Mouse (Mus musculus) liver, embryonic 13.5 days (tissue): ENCODE results near the gene Rab23. TPM values are rescaled to one million over a fixed set of nuclear protein-coding genes. Genes with fewer than 3 reads are reported as not detected.

Source experiments
- ATAC-seq: fragments of 200-750 bp; cut with Nextera tagmentation; 2 replicates; pipeline ENCODE4 v1.8.0; 2017; ENCODE audit warnings: low read depth, mild to moderate bottlenecking, moderate number of reproducible peaks, moderate library complexity
- DNase-seq: peaks from one replicate; pipeline ENCODE4 v3.0.0; 2022
- H3K27ac ChIP-seq: fragments of 300-500 bp; sonication (generic); 2 replicates; pipeline ENCODE4 v1.5.1; 2015; ENCODE audit warnings: moderate library complexity, mild to moderate bottlenecking, inconsistent platforms
- H3K27me3 ChIP-seq: fragments of 300-500 bp; sonication (generic); 2 replicates; pipeline ENCODE4 v1.6.1; 2015; ENCODE audit warnings: mild to moderate bottlenecking, inconsistent platforms
- H3K36me3 ChIP-seq: fragments of 300-500 bp; sonication (generic); 2 replicates; pipeline ENCODE4 v1.6.1; 2015; ENCODE audit warnings: mild to moderate bottlenecking, inconsistent platforms
- H3K4me1 ChIP-seq: fragments of 300-500 bp; sonication (generic); replicated peaks from 2 replicates; pipeline ENCODE4 v1.6.1; 2015; ENCODE audit warnings: inconsistent platforms
- H3K4me2 ChIP-seq: fragments of 300-500 bp; sonication (generic); 2 replicates; pipeline ENCODE4 v1.6.1; 2015; ENCODE audit warnings: inconsistent platforms, mild to moderate bottlenecking, moderate library complexity
- H3K4me3 ChIP-seq: fragments of 300-500 bp; sonication (generic); replicated peaks from 2 replicates; pipeline ENCODE4 v1.5.1; 2015; ENCODE audit warnings: mild to moderate bottlenecking, inconsistent platforms
- H3K9ac ChIP-seq: fragments of 300-500 bp; sonication (generic); 2 replicates; pipeline ENCODE4 v1.6.1; 2015; ENCODE audit warnings: mild to moderate bottlenecking, inconsistent platforms
- H3K9me3 ChIP-seq: fragments of 300-500 bp; sonication (generic); replicated peaks from 2 replicates; pipeline ENCODE4 v1.6.1; 2016; ENCODE audit warnings: inconsistent platforms
- WGBS: fragments of 180-500 bp; shearing (Covaris S2); methylation state at CpG from one replicate; pipeline ENCODE4 v1.1.7; 2015; ENCODE audit not compliant: insufficient replicate concordance; 5-methylcytosine and 5-hydroxymethylcytosine counted together
- polyA plus RNA-seq: library from polyadenylated mRNA; unstranded; fragments of >200 nt; fragmentation: Nextera tagmentation; extraction: Ambion mirVana; gene quantifications from 2 replicates; pipeline ENCODE4 v1.2.1, GENCODE M21; 2015

Gene Rab23
- polyA plus RNA-seq, 1 experiment from 2014 or later, result 4.8 TPM

GRCm38 (mm10) chr1:33690087-33690448, 29.6 kb upstream of the Rab23 start:
- ATAC-seq, result no peak
- WGBS, result 45% methylated on average over 4 of the region's 4 CpGs
- no peak for DNase-seq

GRCm38 (mm10) chr1:33693893-33694292, 25.8 kb upstream of the Rab23 start:
- Histone ChIP-seq H3K27ac (no peak overlapping the region), H3K36me3 (no peaks in the 10 kb centered on the region), H3K4me2 (no peak overlapping the region), H3K9ac (no peak overlapping the region), H3K27me3 (no peaks in the 10 kb centered on the region), H3K4me1 (no peaks in the 10 kb centered on the region), H3K9me3 (no peaks in the 10 kb centered on the region), H3K4me3 (no peak overlapping the region)
- 60% methylated on average over 3 of the region's 3 CpGs for WGBS
- DNase-seq, result no peak
- no peak for ATAC-seq

More at GRCm38 (mm10) chr1:33690087-33690448, 29.6 kb upstream of the Rab23 start:
- H3K9ac ChIP-seq, result no peak overlapping the region
- H3K36me3 ChIP-seq, result no peaks in the 10 kb centered on the region
- no peak overlapping the region for H3K4me2 ChIP-seq
- no peak overlapping the region for H3K4me3 ChIP-seq
- H3K9me3 ChIP-seq, result no peaks in the 10 kb centered on the region
- H3K27me3 ChIP-seq, result 0 out of 2 replicates have a peak, but pooled peaks cover 6% of the 10 kb centered on the region
- H3K4me1 ChIP-seq, result no peaks in the 10 kb centered on the region
- H3K27ac ChIP-seq, result no peak overlapping the region

DNA sequence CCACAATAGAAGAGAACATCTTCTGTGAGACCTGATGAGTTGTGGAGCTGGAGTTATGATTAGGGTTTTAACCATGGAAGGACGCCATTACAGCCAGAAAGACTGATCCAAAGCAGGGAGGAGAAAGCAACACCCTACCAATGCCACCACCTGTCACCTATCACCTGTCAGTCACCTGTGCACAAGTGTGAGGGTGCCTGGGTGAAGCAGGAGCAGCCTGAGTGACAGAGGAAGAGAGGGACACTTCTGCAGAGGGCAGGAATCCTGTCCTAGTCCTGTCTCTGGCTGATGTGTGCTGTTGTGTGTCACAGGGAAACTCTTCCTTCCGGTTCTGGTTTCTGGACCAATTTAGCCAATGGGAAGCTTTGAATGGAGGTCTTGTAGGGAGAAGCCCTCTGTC, 23.7 kb upstream of the Rab23 start:
- Histone ChIP-seq H3K36me3 (no peaks in the 10 kb centered on the region), H3K4me1 (no peaks in the 10 kb centered on the region), H3K9me3 (no peaks in the 10 kb centered on the region), H3K4me3 (no peak overlapping the region), H3K27ac (no peak overlapping the region), H3K27me3 (no peaks in the 10 kb centered on the region), H3K9ac (no peak overlapping the region), H3K4me2 (no peak overlapping the region)
- 59% methylated on average over 2 of the region's 2 CpGs for WGBS
- DNase-seq, result no peak
- no peak for ATAC-seq

GRCm38 (mm10) chr1:33701244-33701643, 18.4 kb upstream of the Rab23 start:
- 73% methylated on average over 3 of the region's 3 CpGs for WGBS
- no peaks in the 10 kb centered on the region for H3K27me3 ChIP-seq
- no peak for ATAC-seq

GRCm38 (mm10) chr1:33709615-33710014, 10.1 kb upstream of the Rab23 start:
- Histone ChIP-seq H3K27ac (no peak overlapping the region), H3K4me1 (peaks cover 9% of the 10 kb centered on the region), H3K4me2 (no peak overlapping the region), H3K36me3 (no peaks in the 10 kb centered on the region), H3K9me3 (no peaks in the 10 kb centered on the region), H3K9ac (no peak overlapping the region), H3K4me3 (no peak overlapping the region), H3K27me3 (peaks cover 8% of the 10 kb centered on the region)
- DNase-seq (no peak), ATAC-seq (peak; percentile 68)
- 20% methylated on average over 2 of the region's 2 CpGs for WGBS

More at GRCm38 (mm10) chr1:33701244-33701643, 18.4 kb upstream of the Rab23 start:
- no peak overlapping the region for H3K4me2 ChIP-seq
- no peaks in the 10 kb centered on the region for H3K36me3 ChIP-seq
- H3K9ac ChIP-seq, result no peak overlapping the region
- no peak overlapping the region for H3K4me3 ChIP-seq
- H3K4me1 ChIP-seq, result no peaks in the 10 kb centered on the region
- no peak for DNase-seq
- H3K9me3 ChIP-seq, result no peaks in the 10 kb centered on the region
- H3K27ac ChIP-seq, result no peak overlapping the region

- no peak overlapping the region for H3K27ac ChIP-seq
- no peaks in the 10 kb centered on the region for H3K9me3 ChIP-seq
Observed at GRCm38 (mm10) chr1:33712026-33712425, 7.7 kb upstream of the Rab23 start.

DNA sequence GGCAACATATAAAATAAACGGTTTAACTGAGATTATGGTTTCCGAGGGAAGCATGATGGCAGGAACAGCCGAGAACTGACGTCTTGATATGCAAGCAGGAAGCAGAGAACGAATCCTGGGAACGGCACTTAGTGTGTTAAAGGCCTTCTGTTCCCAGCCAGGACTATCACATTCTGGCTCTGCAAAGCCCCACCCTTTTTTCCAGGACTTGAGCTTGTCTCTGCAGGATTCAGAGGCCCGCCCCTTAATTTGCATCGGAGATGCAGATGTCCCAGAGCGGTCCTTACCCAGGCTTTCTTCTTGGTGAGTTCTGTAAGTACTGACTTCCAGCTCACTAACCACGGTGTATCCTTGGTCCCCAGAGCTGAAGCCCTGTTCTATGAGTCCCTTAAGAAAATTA, 4.9 kb upstream of the Rab23 start:
- Histone ChIP-seq H3K9me3 (no peaks in the 10 kb centered on the region), H3K4me1 (peaks cover 7% of the 10 kb centered on the region), H3K4me3 (no peak overlapping the region), H3K4me2 (no peak overlapping the region), H3K27ac (no peak overlapping the region), H3K36me3 (no peaks in the 10 kb centered on the region), H3K27me3 (peaks cover 14% of the 10 kb centered on the region), H3K9ac (no peak overlapping the region)
- DNase-seq (no peak), ATAC-seq (no peak)
- 7% methylated on average over 10 of the region's 10 CpGs for WGBS

More at GRCm38 (mm10) chr1:33712026-33712425, 7.7 kb upstream of the Rab23 start:
- Histone ChIP-seq H3K4me2 (no peak overlapping the region), H3K4me1 (peaks cover 9% of the 10 kb centered on the region), H3K9ac (no peak overlapping the region), H3K4me3 (no peak overlapping the region), H3K27me3 (peaks cover 14% of the 10 kb centered on the region), H3K36me3 (no peaks in the 10 kb centered on the region)
- no peak for DNase-seq
- no peak for ATAC-seq
- WGBS, result 71% methylated on average over 5 of the region's 5 CpGs

GRCm38 (mm10) chr1:33717636-33718035, 2.1 kb upstream of the Rab23 start:
- no peaks in the 10 kb centered on the region for H3K9me3 ChIP-seq
- H3K4me3 ChIP-seq, result no peak overlapping the region
- H3K9ac ChIP-seq, result no peak overlapping the region
- H3K4me2 ChIP-seq, result no peak overlapping the region
- peaks cover 16% of the 10 kb centered on the region for H3K4me1 ChIP-seq
- peaks cover 11% of the 10 kb centered on the region for H3K27me3 ChIP-seq
- H3K27ac ChIP-seq, result no peak overlapping the region
- ATAC-seq (no peak), DNase-seq (no peak)
- H3K36me3 ChIP-seq, result peaks cover 7% of the 10 kb centered on the region
- WGBS, result 77% methylated on average over 1 of the region's 1 CpGs

DNA sequence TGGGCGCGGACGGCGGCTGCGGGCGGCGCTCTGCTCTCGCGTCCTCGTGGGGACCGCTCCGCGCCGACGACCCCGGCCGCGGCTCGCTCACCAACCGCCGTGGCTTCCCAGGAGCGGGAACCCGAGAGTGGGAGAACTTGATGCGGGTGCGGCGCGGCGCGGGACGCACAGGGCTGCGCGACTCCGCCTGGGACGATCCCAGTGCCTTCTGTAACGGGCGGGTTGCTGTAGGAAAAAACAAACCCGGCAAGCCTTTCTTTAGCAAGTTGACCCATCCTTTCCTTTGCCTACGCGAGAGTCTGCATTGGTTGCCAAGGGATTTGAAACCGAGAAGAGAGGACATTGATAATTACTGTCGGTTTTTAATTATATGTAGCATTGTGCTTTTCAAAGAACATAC, 544 bp downstream of the Rab23 start:
- WGBS, result under 1% methylated on average over 33 of the region's 41 CpGs
- Histone ChIP-seq H3K4me3 (peak overlapping the region; percentile 80), H3K4me1 (peaks cover 16% of the 10 kb centered on the region), H3K9ac (peak overlapping the region; percentile 87), H3K36me3 (peaks cover 26% of the 10 kb centered on the region), H3K4me2 (peak overlapping the region; percentile 79), H3K27me3 (no peaks in the 10 kb centered on the region; the same call in 1 of the 2 replicates), H3K9me3 (no peaks in the 10 kb centered on the region), H3K27ac (peak overlapping the region; percentile 84)
- DNase-seq (no peak), ATAC-seq (peak; percentile 64)

DNA sequence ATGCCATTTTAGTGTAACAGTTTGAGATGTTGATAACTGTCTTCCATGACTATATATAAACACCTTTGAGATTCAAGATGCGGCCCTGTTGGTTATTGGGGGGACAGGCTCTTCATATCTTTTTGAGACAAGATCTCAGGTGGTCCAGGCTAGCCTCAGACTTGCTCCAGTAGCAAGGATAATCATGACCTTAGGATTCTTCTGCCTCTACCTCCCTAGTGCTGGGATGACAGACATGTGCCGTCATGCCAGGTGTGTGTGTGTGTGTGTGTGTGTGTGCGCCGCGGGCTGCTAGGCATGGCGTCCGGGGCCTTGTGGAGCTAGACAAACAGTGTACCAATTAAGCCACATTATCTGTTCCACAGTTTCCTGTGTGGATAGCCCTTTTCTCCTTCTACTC, 1.3 kb downstream of the Rab23 start:
- Histone ChIP-seq H3K9me3 (no peaks in the 10 kb centered on the region), H3K4me2 (peak overlapping the region; percentile 79), H3K9ac (no peak overlapping the region; the same call in 1 of the 2 replicates), H3K4me1 (peaks cover 16% of the 10 kb centered on the region), H3K36me3 (peaks cover 34% of the 10 kb centered on the region), H3K27ac (no peak overlapping the region), H3K4me3 (peak overlapping the region; percentile 80), H3K27me3 (no peaks in the 10 kb centered on the region)
- ATAC-seq, result no peak
- no peak for DNase-seq
- WGBS, result 79% methylated on average over 7 of the region's 7 CpGs

- 87% methylated on average over 6 of the region's 6 CpGs for WGBS
Observed at GRCm38 (mm10) chr1:33724516-33724915, 4.8 kb downstream of the Rab23 start.

DNA sequence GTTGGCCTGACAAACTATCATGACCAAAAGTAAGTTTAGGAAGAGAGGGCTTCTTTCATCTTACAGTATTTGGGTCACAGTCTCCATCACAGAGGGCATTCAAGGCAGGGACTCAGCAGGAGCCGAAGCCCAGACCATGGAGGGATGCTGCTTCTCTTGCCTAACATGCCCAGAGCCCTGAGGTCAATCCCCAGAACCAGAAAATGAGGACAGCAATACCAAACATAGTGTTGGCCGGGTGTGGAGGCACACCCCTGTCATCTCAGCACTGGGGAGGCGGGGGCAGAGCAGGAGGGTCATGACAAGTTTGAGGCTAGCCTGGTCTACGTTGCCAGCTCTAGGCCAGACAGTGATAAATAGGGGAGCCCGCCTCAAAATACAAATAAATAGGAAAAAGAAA, 5.4 kb downstream of the Rab23 start:
- Histone ChIP-seq H3K27me3 (no peaks in the 10 kb centered on the region), H3K9ac (no peak overlapping the region), H3K4me3 (no peak overlapping the region), H3K36me3 (peaks cover 43% of the 10 kb centered on the region), H3K4me1 (peaks cover 11% of the 10 kb centered on the region), H3K9me3 (no peaks in the 10 kb centered on the region), H3K4me2 (no peak overlapping the region), H3K27ac (no peak overlapping the region)
- DNase-seq, result no peak
- ATAC-seq, result no peak
- 81% methylated on average over 5 of the region's 5 CpGs for WGBS

More at GRCm38 (mm10) chr1:33724516-33724915, 4.8 kb downstream of the Rab23 start:
- H3K4me1 ChIP-seq, result peaks cover 12% of the 10 kb centered on the region
- H3K36me3 ChIP-seq, result peaks cover 43% of the 10 kb centered on the region
- no peak overlapping the region for H3K4me3 ChIP-seq
- no peaks in the 10 kb centered on the region for H3K9me3 ChIP-seq
- DNase-seq, result no peak
- no peak overlapping the region for H3K9ac ChIP-seq
- no peak for ATAC-seq
- H3K4me2 ChIP-seq, result no peak overlapping the region
- no peak overlapping the region for H3K27ac ChIP-seq
- no peaks in the 10 kb centered on the region for H3K27me3 ChIP-seq
